In genomic region chr3:96312341-96313098, GRCm38 (mm10) we compare ENCODE assay signal across 13 mouse cellular contexts. TPM values are rescaled to one million over a fixed set of nuclear protein-coding genes. Genes with fewer than 3 reads are reported as not detected.
DNase-seq lines count a peak whose midpoint lies in the region; ATAC-seq lines count a peak whose summit lies in the region.
"Had no signal": no experiment of that assay in that cellular context is flagged by ENCODE, and none has a peak within 500 bp of the region (broad histone marks: within the 10 kb centered on the region; RNA-seq: fewer than 3 reads in every experiment).

No protein-coding gene starts in this region.

- intact Hi-C loops in left cerebral cortex, postnatal 36 days (cut with DNase I) = no loop called here
- intact Hi-C loops in left cerebral cortex, postnatal 10 days (cut with DNase I) = no loop called here

- ATAC-seq in frontal cortex, adult (ENCODE audit: low TSS enrichment) = peak; percentile 81; the same call in 1 of the 2 replicates
- peak; percentile 53 for ATAC-seq in granulocyte monocyte progenitor cell, adult 5-6 weeks (replicated peaks; ENCODE audit: poor library complexity, severe bottlenecking)

- DNase-seq in frontal cortex, postnatal 25 days (ENCODE audit: low spot score in 2 of 2) = no peak
- DNase-seq in left cerebral cortex, postnatal 36 days (ENCODE audit: low spot score in 2 of 2) = peak; percentile 24 to 42
- DNase-seq in left cerebral cortex, postnatal 10 days (ENCODE audit: extremely low spot score in 1 of 2, low spot score in 2 of 2) = no peak
- peak; percentile 16 for DNase-seq in MN1 (ENCODE audit: low spot score)
- DNase-seq in kidney, adult 8-10 months = no peak
- no peak for DNase-seq in cerebellum, adult 11-12 months
- DNase-seq: cerebellum, postnatal 10 days; gastrocnemius, postnatal 14 days; heart, postnatal 10 days; kidney, postnatal 14 days; lung, adult 2 months had no signal

RNA-seq across cellular contexts. Expression of gene Fcgr1, which starts 18.8 kb away (rescaled TPM):
- 1 to 10 TPM; 2.1 to 2.2 TPM for total RNA-seq in left cerebral cortex, postnatal 36 days (2021)
- 1 to 10 TPM; 1.9 to 3.4 TPM for total RNA-seq in left cerebral cortex, postnatal 10 days (2021)
- not detected in 2 replicates for total RNA-seq in granulocyte monocyte progenitor cell, adult 5-6 weeks (2014; fragmentation: Nextera tagmentation)
- 0.04 and 4.6 TPM in 2 replicates for total RNA-seq in granulocyte monocyte progenitor cell, adult 5-6 weeks (2017)

RNA-seq across cellular contexts. Expression of gene Hist2h2bb, which starts 43.0 kb away (rescaled TPM):
- total RNA-seq in left cerebral cortex, postnatal 36 days (2021) = 100 to 1,000 TPM; 148 to 154 TPM
- total RNA-seq in left cerebral cortex, postnatal 10 days (2021) = 100 to 1,000 TPM; 161 to 194 TPM
- 530 and 902 TPM in 2 replicates for total RNA-seq in granulocyte monocyte progenitor cell, adult 5-6 weeks (2014; fragmentation: Nextera tagmentation)
- total RNA-seq in granulocyte monocyte progenitor cell, adult 5-6 weeks (2017) = 6,305 and 6,740 TPM in 2 replicates

RNA-seq across cellular contexts. Expression of gene Hist2h3b, which starts 44.1 kb away (rescaled TPM):
- 10 to 100 TPM; 60.7 to 62.3 TPM for total RNA-seq in left cerebral cortex, postnatal 36 days (2021)
- 100 to 1,000 TPM; 116 to 121 TPM for total RNA-seq in left cerebral cortex, postnatal 10 days (2021)
- 61.4 and 193 TPM in 2 replicates for total RNA-seq in granulocyte monocyte progenitor cell, adult 5-6 weeks (2014; fragmentation: Nextera tagmentation)
- total RNA-seq in granulocyte monocyte progenitor cell, adult 5-6 weeks (2017) = 408 and 566 TPM in 2 replicates

RNA-seq across cellular contexts. Expression of gene Hist2h4, which starts 49.4 kb away (rescaled TPM):
- total RNA-seq in left cerebral cortex, postnatal 36 days (2021) = 10 to 100 TPM; 27.9 to 34.6 TPM
- total RNA-seq in left cerebral cortex, postnatal 10 days (2021) = 10 to 100 TPM; 34.4 to 37.7 TPM
- 26.9 and 57.4 TPM in 2 replicates for total RNA-seq in granulocyte monocyte progenitor cell, adult 5-6 weeks (2014; fragmentation: Nextera tagmentation)
- 89.6 and 103 TPM in 2 replicates for total RNA-seq in granulocyte monocyte progenitor cell, adult 5-6 weeks (2017)

Comparison
In these comparisons a context has a peak if more than half of its experiments do, and no peak if none do; other contexts are left out.
1. DNase-seq: peak in left cerebral cortex, postnatal 36 days (2 of 2) and MN1 (single experiment); none in frontal cortex, postnatal 25 days (0 of 2), left cerebral cortex, postnatal 10 days (0 of 2), kidney, adult 8-10 months (0 of 2) and cerebellum, adult 11-12 months (single experiment).